Mouse (Mus musculus) ES-Bruce4 (cell line): Measurements from ENCODE around the gene Sept1. TPM values are rescaled to one million over a fixed set of nuclear protein-coding genes. Genes with fewer than 3 reads are reported as not detected.

ENCODE experiments used
- H3K27ac ChIP-seq: 2 replicates; pipeline ENCODE4 v1.5.1; 2012; ENCODE audit warnings: low read length, inconsistent platforms; ENCODE audit not compliant: insufficient read depth
- H3K27me3 ChIP-seq: 2 replicates; pipeline ENCODE4 v1.6.1; 2012; ENCODE audit warnings: mild to moderate bottlenecking, low read length, inconsistent platforms; ENCODE audit not compliant: control insufficient read depth, poor library complexity, insufficient read depth, severe bottlenecking
- H3K36me3 ChIP-seq: 2 replicates; pipeline ENCODE4 v1.6.1; 2012; ENCODE audit warnings: inconsistent platforms, mild to moderate bottlenecking, low read length, moderate library complexity; ENCODE audit not compliant: control insufficient read depth, poor library complexity, insufficient read depth, severe bottlenecking
- H3K4me1 ChIP-seq: one replicate; pipeline ENCODE4 v1.8.1; 2011; ENCODE audit warnings: low read length; ENCODE audit not compliant: control insufficient read depth, insufficient read depth
- H3K4me3 ChIP-seq: 2 replicates; pipeline ENCODE4 v1.5.1; 2011; ENCODE audit warnings: low read depth, mild to moderate bottlenecking, low read length
- H3K9ac ChIP-seq: 2 replicates; pipeline ENCODE4 v1.6.1; 2012; ENCODE audit warnings: low read depth, mild to moderate bottlenecking, inconsistent platforms; ENCODE audit not compliant: poor library complexity, severe bottlenecking
- H3K9me3 ChIP-seq: replicated peaks from 2 replicates; pipeline ENCODE4 v1.6.1; 2012; ENCODE audit warnings: mild to moderate bottlenecking, low read length, inconsistent platforms; ENCODE audit not compliant: control insufficient read depth, poor library complexity, insufficient read depth, severe bottlenecking
- CTCF ChIP-seq: IDR thresholded peaks from one replicate; pipeline ENCODE4 v1.8.1; 2011; ENCODE audit warnings: low read depth, low read length
- EP300 ChIP-seq: IDR thresholded peaks from 2 replicates; pipeline ENCODE4 v1.6.1; 2011; ENCODE audit warnings: low read depth, low read length; ENCODE audit not compliant: insufficient read depth
- POLR2A ChIP-seq: IDR thresholded peaks from one replicate; pipeline ENCODE4 v1.8.1; 2011; ENCODE audit warnings: low read length; ENCODE audit not compliant: insufficient read depth
- polyA plus RNA-seq: library from polyadenylated mRNA; stranded (reverse); fragments of >200 nt; gene quantifications from 2 replicates; pipeline ENCODE4 v1.2.4, GENCODE M21; 2011; ENCODE audit warnings: low read depth; ENCODE audit not compliant: missing spikeins, insufficient read depth, insufficient read length

The Sept1 gene
- polyA plus RNA-seq, 1 experiment: 210 TPM

DNA sequence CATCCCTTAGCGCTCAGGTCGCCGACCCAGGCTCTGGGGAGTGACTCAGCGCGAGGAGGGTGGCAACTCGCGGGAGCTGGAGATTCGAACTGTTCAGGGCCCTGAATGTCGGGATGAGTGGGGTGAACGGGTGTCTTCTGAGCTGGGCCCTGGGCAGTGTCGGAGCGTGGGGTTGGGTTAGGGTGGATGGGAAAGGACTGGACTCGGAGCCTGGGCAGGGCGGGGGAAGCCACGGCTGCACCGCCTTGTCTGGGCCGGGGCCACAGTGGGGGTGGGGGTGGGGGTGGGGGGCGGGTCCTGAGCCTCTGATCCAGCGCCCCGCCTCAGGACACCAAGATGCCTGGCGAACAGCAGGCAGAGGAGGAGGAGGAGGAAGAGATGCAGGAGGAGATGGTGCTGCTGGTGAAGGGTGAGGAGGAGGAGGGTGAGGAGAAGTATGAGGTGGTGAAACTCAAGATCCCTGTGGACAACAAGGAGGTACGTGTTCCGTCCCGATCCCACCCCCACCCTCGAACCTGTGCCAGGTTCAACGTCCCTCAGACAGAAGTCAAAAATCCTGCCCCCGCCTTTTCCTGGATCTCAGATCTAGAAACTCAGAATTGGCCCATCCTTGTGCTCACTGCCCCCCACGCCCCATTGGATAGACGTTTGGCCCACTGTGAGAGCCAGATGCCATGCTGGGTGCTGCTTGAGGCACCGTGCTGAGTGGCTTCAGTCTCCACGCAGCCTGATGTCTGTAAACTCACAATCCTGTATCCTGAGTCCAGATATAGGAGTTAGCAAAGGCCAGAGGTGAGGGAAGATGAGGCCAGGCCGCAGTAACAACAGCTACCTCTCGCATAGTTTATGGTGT, 12.0 kb upstream of the Sept1 start:
- H3K4me3 ChIP-seq: peak overlapping the region; percentile 91
- H3K9ac ChIP-seq: peak overlapping the region; percentile 82
- H3K36me3 ChIP-seq: no peaks in the 10 kb centered on the region; the same call in 1 of the 2 replicates
- no peak for TF ChIP-seq CTCF
- TF ChIP-seq POLR2A: no peak
- TF ChIP-seq EP300: no peak
- H3K9me3 ChIP-seq: no peaks in the 10 kb centered on the region
- peak overlapping the region; percentile 70 for H3K27ac ChIP-seq
- H3K27me3 ChIP-seq: no peaks in the 10 kb centered on the region
- peaks cover 2% of the 10 kb centered on the region for H3K4me1 ChIP-seq

- H3K9ac ChIP-seq: peak within 1 kb of the TSS; percentile 82
- peak within 1 kb of the TSS; percentile 91 for H3K4me3 ChIP-seq
- TF ChIP-seq CTCF: no peak
- no peak for TF ChIP-seq EP300
- TF ChIP-seq POLR2A: peak; percentile 12
- H3K9me3 ChIP-seq: no peaks in the 10 kb centered on the region
- no peaks in the 10 kb centered on the region for H3K27me3 ChIP-seq
- peaks cover 2% of the 10 kb centered on the region for H3K4me1 ChIP-seq
- H3K36me3 ChIP-seq: no peaks in the 10 kb centered on the region; the same call in 1 of the 2 replicates
- H3K27ac ChIP-seq: peak within 1 kb of the TSS; percentile 70
These were observed 11.1 kb upstream of the Sept1 start, which contains the start of gene Zfp771 for GRCm38 (mm10) chr7:127243870-127244657. Gene Zfp771 (plus strand): TSS chr7:127244274.

- Histone ChIP-seq H3K4me1 (peaks cover 2% of the 10 kb centered on the region), H3K9me3 (no peaks in the 10 kb centered on the region), H3K27me3 (no peaks in the 10 kb centered on the region), H3K27ac (peak overlapping the region; percentile 62), H3K4me3 (peak overlapping the region; percentile 58), H3K36me3 (no peaks in the 10 kb centered on the region; the same call in 1 of the 2 replicates), H3K9ac (peak overlapping the region; percentile 82)
- TF ChIP-seq CTCF (no peak), EP300 (no peak), POLR2A (no peak)
These were observed 10.5 kb upstream of the Sept1 start for GRCm38 (mm10) chr7:127243361-127243867.

- Histone ChIP-seq H3K9me3 (no peaks in the 10 kb centered on the region), H3K4me1 (no peaks in the 10 kb centered on the region), H3K27ac (peak overlapping the region; percentile 33; the same call in 1 of the 2 replicates), H3K27me3 (no peaks in the 10 kb centered on the region), H3K36me3 (peaks cover 37% of the 10 kb centered on the region), H3K9ac (peak overlapping the region; percentile 95), H3K4me3 (peak overlapping the region; percentile 78)
- TF ChIP-seq EP300 (no peak), POLR2A (no peak), CTCF (no peak)
These were observed 1.8 kb upstream of the Sept1 start for GRCm38 (mm10) chr7:127234777-127235176.

DNA sequence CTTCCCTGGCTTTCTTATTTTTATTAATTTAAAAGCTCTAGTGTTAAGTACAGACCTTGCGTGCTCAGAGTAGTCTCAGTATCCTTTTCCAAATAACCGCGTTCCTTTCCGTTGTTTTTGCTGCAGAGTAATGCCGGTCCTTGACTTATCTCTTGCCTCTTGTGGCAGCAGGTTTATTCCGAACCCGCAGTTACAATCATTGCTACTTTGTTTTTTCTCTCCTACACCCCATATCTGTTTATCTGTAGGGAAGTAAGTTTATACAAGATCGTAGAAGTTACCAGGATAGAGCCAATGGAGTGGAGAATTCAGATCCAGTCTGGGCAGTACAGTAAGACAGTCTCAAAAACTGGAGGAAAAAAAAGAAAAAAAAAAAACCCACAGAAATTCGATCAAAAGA, 835 bp upstream of the Sept1 start:
- H3K9ac ChIP-seq: peak overlapping the region; percentile 95
- no peaks in the 10 kb centered on the region for H3K9me3 ChIP-seq
- H3K27me3 ChIP-seq: no peaks in the 10 kb centered on the region
- H3K36me3 ChIP-seq: peaks cover 39% of the 10 kb centered on the region
- H3K4me1 ChIP-seq: no peaks in the 10 kb centered on the region
- peak overlapping the region; percentile 88 for H3K27ac ChIP-seq
- peak overlapping the region; percentile 89 for H3K4me3 ChIP-seq
- TF ChIP-seq EP300 (no peak), POLR2A (no peak), CTCF (no peak)

- Histone ChIP-seq H3K27ac (peak overlapping the region; percentile 88), H3K36me3 (peaks cover 39% of the 10 kb centered on the region), H3K9me3 (no peaks in the 10 kb centered on the region), H3K9ac (peak overlapping the region; percentile 95), H3K4me1 (no peaks in the 10 kb centered on the region), H3K27me3 (no peaks in the 10 kb centered on the region), H3K4me3 (peak overlapping the region; percentile 89)
- no peak for TF ChIP-seq CTCF
- TF ChIP-seq EP300: no peak
- no peak for TF ChIP-seq POLR2A
These were observed 429 bp upstream of the Sept1 start for GRCm38 (mm10) chr7:127233368-127233749.
